Mouse (Mus musculus): ENCODE measurements around the gene Uox.

DNA sequence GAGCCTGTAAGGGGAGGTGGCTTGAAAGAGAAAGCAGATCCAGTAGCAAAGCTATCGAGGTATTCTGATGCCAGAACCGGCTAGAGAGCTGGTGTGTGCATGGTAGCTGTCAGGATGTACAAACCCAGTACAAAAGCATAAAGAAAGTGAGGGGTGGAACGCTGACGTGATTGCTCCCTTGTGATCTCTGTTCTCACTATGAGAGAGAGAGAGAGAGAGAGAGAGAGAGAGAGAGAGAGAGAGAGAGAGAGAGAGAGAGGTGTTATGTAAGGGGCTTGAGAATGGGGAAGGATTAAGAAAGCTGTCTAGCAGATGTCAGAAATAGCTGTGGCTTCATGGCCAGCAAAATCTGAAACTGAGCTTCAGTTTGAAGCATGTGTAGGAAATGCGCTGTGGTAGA is 13.7 kb downstream of the Uox start:
- TF ChIP-seq POLR2AphosphoS2 (IDR thresholded peaks at IDR 0.05; ENCODE audit: insufficient read length, low read depth): no peak
- no peak for TF ChIP-seq POLR2A (IDR thresholded peaks at IDR 0.05; ENCODE audit: insufficient read length, low read depth)
- TF ChIP-seq USF1 (IDR thresholded peaks at IDR 0.05; ENCODE audit: low read depth): no peak
- no peak for TF ChIP-seq MAX (IDR thresholded peaks at IDR 0.05; ENCODE audit: low read depth)
